Mouse (Mus musculus): ENCODE results near the gene Rack1.
"Not testable (repeated sequence)": the region's sequence is repeated elsewhere in the genome, so short reads cannot be mapped to it uniquely, and the experiment has no call there.

The Rack1 gene

DNA sequence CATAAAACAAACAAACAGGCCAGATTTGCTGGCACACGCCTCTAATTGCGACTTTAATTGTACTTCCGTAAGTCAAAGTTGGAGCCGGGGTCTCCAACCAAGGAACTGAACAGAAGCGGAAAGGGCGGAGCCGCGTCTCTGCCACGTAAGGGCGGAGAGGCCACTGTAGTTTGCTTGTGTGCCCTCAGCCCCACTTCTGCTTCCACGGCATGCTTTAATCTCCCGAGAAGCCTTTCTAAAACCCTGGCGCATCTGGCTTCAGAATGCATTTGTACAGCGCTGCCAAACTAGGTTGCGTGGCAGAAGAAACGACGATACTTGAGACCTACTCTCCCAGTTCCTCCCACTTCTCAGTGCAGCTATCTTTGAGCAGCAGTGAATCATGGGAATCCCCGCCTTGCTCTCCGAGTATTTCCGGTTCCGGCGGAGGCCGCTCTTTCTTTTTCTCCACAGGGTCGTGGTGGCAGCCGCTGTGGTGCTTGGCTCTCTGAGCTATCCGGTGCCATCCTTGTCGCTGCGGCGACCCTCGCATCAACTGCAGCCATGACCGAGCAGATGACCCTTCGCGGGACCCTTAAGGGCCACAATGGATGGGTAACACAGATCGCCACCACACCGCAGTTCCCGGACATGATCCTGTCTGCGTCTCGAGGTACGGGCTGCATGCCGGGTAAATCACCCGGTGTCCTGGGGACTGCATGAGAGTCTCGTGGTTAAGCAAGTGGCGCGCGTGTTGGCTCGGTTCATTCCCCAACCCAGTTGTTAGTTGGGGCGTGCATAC lies at the start of gene Rack1:
Gene Rack1, plus strand, starts transcription at position 412 of the 781 bp plus-strand sequence.
- in situ Hi-C loops (cut with MboI), result no loop called here

DNA sequence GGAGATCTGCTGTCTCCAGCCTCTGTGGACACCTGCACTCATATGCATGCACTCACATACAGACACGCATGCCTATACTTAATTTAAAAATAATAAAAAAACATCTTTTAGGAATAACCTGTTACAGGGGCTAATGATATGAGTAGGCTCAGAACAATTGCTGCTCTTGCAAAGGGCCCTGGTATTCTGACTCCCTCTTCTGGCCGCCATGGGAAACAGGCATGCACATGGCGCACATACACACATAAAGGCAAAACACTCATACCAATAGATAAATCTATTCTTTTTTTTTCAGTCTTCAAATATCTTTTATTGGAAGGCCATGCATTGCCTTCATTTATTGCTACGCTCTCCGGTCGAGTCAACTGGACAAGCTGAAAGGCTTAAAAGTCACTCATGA lies 49.7 kb upstream of the Rack1 start:
- in situ Hi-C loops (cut with MboI), result no loop called here

- in situ Hi-C loops (cut with MboI), result not testable (repeated sequence)
These were observed 46.6 kb upstream of the Rack1 start for GRCm38 (mm10) chr11:48753534-48753933.

DNA sequence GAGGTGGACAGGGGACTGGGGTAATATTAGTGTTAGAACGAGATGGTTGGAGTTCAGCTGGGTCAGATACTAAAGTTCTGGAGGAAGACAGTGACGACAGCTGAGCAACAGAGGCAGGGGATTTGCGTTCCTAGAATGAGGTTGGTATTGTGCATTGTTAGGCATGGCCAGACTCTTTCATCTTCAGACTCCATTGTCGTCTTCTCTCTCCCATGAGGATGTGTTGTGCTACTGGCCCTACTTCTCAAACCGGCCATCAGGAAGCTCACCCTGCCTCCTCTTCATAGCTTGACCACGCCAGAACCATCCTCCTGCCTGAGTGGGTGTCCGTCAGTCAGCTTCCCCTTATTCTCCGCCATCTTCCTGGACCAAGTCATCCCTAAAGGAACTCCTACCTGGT lies 41.1 kb upstream of the Rack1 start:
- in situ Hi-C loops (cut with MboI), result no loop called here

GRCm38 (mm10) chr11:48764119-48764518 lies 36.0 kb upstream of the Rack1 start:
- in situ Hi-C loops (cut with MboI), result no loop called here

GRCm38 (mm10) chr11:48767195-48767876 lies 32.8 kb upstream of the Rack1 start:
- in situ Hi-C loops (cut with MboI), result no loop called here

DNA sequence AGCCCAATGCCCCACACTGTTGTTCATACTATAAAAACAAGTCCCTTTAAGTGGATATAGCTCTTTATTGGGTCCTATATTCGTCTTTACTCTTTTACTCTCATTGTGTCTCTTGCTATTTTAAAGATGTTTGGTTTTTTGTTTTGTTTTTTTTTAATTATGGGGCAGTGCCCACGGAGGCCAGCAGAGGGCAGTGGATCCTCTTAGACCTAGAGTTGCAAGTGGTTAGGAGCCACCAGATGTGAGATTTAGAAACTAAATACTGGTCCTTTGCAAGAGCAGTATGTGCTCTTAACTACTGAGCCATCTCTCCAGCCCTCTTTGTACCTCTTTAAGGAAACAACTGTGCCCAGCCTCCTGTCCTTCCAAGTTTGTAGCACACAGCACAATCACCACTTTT lies 28.4 kb upstream of the Rack1 start:
- in situ Hi-C loops (cut with MboI), result loop anchor here (5.0 kb wide), 1 partner anchor 336 kb away; no protein-coding TSS in a partner anchor

GRCm38 (mm10) chr11:48774443-48775298 lies 25.5 kb upstream of the Rack1 start:
- in situ Hi-C loops (cut with MboI), result loop anchor here (5.0 kb wide), 1 partner anchor 333 kb away; no protein-coding TSS in a partner anchor

- in situ Hi-C loops (cut with MboI), result no loop called here
These were observed 24.6 kb upstream of the Rack1 start for GRCm38 (mm10) chr11:48775483-48775882.

GRCm38 (mm10) chr11:48776664-48777063 lies 23.5 kb upstream of the Rack1 start:
- in situ Hi-C loops (cut with MboI), result no loop called here

DNA sequence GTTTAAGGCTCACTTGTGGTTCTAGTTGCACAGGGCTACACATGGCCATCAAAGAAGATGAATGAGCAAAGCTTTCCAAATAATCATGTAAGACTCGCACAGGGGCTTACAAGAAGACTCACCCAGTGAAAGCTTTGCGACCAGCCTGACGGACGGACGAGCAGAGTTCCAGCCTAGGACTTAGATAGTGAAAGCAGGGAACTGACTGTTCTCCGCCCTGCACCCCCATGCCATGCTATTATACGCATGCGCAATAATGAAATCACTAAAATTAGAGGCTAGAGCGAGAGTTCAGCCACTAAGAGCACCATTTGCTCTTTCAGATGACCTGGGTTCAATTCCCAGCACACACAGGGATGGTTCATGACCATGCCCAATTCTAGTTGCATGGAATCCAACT lies 22.8 kb upstream of the Rack1 start:
- in situ Hi-C loops (cut with MboI), result no loop called here

- in situ Hi-C loops (cut with MboI), result no loop called here
These were observed 20.7 kb upstream of the Rack1 start for GRCm38 (mm10) chr11:48779450-48779849.

GRCm38 (mm10) chr11:48782243-48782642 lies 17.9 kb upstream of the Rack1 start:
- in situ Hi-C loops (cut with MboI), result loop anchor here (10.0 kb wide), 1 partner anchor 463 kb away; the partner anchor contains the start of gene Mgat1

DNA sequence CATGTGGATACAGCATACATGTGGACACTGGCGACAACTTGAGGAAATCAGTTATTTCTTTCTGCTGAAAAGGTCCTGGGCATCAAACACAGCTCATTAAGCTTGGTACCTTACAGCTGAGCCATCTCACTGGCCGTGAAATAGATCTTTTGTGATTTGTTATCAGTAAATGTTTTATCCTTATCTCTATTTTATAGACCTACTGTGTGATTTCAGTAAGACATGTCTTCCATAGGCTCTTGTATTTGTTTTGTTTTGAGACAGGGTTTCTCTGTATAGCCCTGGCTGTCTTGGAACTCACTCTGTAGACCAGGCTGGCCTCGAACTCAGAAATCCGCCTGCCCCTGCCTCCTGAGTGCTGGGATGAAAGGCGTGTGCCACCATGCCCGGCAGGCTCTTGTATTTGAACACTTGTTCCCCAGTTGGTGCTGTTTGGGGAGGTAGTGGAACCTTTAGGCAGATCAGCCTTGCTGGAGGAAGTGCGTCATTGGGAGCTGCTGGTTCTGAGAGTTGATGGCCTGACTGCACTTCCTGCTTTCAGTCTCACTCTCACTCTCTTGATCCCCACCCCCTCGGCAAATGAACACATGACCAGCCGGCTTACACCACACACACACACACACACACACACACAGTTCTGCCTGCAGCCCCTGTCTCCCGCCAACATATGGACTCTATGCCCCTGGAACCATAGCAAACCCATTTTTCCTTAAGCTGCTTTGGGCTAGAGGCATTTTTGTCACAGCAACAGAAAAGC lies 12.5 kb upstream of the Rack1 start:
- in situ Hi-C loops (cut with MboI), result loop anchor here (5.0 to 10.0 kb wide), 2 partner anchors 70 to 457 kb away; partner anchors contain the start of gene Mgat1

DNA sequence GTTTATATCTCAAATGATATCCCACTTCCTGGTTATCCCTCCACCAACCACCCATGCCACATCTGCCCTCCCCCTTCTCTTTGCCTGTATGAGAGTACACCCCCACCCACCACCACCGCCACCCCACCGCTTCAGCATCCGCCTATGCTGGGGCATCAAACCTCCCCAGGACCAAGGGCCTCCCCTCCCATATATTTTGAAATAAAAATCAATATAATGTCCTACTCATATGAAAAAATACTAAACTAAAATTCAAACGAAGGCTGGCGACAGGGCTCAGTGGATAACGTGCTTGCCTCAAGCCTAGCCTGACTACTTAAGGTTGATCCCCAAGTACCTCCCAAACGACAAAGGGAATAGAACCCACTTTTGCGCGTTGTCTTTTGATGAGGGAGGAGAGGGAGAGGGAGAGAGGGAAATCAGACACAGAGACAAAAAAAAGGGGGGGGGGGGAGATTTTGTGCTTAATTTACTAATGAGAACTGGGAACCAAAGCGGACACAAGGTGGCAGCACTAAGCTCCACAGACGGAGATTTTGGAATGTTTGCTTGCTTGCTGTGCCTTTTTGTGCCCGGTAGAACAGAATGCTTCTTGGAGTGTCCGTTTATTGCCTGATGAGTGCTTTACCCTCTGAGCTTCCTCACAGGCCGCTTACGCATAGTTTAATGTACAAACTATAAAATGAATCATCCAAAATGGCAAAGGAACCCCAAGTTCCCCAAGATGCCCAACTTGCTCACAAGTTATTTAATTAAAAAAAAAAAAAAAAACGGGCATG lies 11.6 kb upstream of the Rack1 start:
- in situ Hi-C loops (cut with MboI), result loop anchor here (5.0 to 10.0 kb wide), 2 partner anchors 69 to 456 kb away; partner anchors contain the start of gene Mgat1

GRCm38 (mm10) chr11:48789215-48789614 lies 10.9 kb upstream of the Rack1 start:
- in situ Hi-C loops (cut with MboI), result loop anchor here (5.0 to 10.0 kb wide), 2 partner anchors 68 to 456 kb away; partner anchors contain the start of gene Mgat1

- in situ Hi-C loops (cut with MboI), result loop anchor here (5.0 to 10.0 kb wide), 2 partner anchors 67 to 455 kb away; partner anchors contain the start of gene Mgat1
These were observed 9.9 kb upstream of the Rack1 start for GRCm38 (mm10) chr11:48789973-48790823.

DNA sequence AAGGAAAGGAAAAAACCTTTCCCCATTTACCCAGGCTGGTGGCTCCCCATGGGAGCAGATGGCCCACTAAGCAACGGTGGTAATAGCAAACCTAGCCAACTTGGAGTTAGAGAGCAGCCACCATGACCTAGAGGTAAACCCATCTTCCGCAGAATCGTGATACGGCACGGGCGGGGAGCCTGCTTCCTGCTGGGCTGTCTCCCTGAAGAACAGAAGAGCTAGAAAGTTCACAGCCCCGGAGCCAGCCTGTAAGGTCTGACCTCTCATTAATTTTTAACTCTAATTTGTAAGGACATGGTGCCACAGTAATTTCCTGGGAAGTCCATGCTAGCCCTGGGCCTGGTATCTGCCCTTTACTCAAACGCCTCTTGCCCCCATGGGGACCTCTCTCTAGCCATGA lies 9.2 kb upstream of the Rack1 start:
- in situ Hi-C loops (cut with MboI), result no loop called here

DNA sequence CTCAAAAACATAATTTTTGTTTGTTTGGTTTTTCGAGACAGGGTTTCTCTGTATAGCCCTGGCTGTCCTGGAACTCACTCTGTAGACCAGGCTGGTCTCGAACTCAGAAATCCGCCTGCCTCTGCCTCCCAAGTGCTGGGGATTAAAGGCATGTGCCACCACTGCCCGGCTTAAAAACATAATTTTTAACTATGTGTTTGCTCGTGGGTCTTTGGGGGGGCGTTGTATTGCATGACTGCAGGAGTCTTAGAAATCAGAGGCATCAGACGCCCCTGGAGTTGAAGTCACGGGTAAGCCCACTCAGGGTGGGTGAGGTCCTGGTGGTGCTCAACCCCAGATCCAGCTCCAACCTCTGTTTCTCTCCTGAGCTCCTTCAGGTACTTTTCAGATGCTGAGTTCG lies 8.2 kb upstream of the Rack1 start:
- in situ Hi-C loops (cut with MboI), result not testable (repeated sequence)

Data from mature B cell (primary cell).